Mouse (Mus musculus) heart, embryonic 15.5 days (tissue): ENCODE measurements around the gene Vegfb. TPM values are rescaled to one million over a fixed set of nuclear protein-coding genes. Genes with fewer than 3 reads are reported as not detected.

Source experiments
- ATAC-seq: fragments of 200-750 bp; cut with Nextera tagmentation; replicated peaks from 2 replicates; pipeline ENCODE4 v1.8.0; 2017; ENCODE audit warnings: low read depth, moderate TSS enrichment; ENCODE audit not compliant: insufficient number of reproducible peaks, insufficient read depth, low FRiP score
- H3K27ac ChIP-seq: fragments of 300-500 bp; sonication (generic); 2 replicates; pipeline ENCODE4 v1.5.1; 2015; ENCODE audit warnings: mild to moderate bottlenecking, inconsistent platforms
- H3K27me3 ChIP-seq: fragments of 300-500 bp; sonication (generic); 2 replicates; pipeline ENCODE4 v1.6.1; 2015; ENCODE audit warnings: inconsistent platforms
- H3K36me3 ChIP-seq: fragments of 300-500 bp; sonication (generic); 2 replicates; pipeline ENCODE4 v1.6.1; 2015; ENCODE audit warnings: mild to moderate bottlenecking, inconsistent platforms
- H3K4me1 ChIP-seq: fragments of 300-500 bp; sonication (generic); replicated peaks from 2 replicates; pipeline ENCODE4 v1.6.1; 2015; ENCODE audit warnings: inconsistent platforms
- H3K4me2 ChIP-seq: fragments of 300-500 bp; sonication (generic); 2 replicates; pipeline ENCODE4 v1.6.1; 2015; ENCODE audit warnings: inconsistent platforms, mild to moderate bottlenecking, moderate library complexity
- H3K4me3 ChIP-seq: fragments of 300-500 bp; sonication (generic); 2 replicates; pipeline ENCODE4 v1.5.1; 2015; ENCODE audit warnings: mild to moderate bottlenecking, inconsistent platforms
- H3K9ac ChIP-seq: fragments of 300-500 bp; sonication (generic); 2 replicates; pipeline ENCODE4 v1.6.1; 2015; ENCODE audit warnings: mild to moderate bottlenecking, inconsistent platforms
- H3K9me3 ChIP-seq: fragments of 300-500 bp; sonication (generic); replicated peaks from 2 replicates; pipeline ENCODE4 v1.6.1; 2016; ENCODE audit warnings: inconsistent platforms
- WGBS: fragments of 180-500 bp; shearing (Covaris S2); methylation state at CpG from one replicate; pipeline ENCODE4 v1.1.7; 2015; ENCODE audit warnings: mixed read lengths; 5-methylcytosine and 5-hydroxymethylcytosine counted together
- polyA plus RNA-seq: library from polyadenylated mRNA; unstranded; fragments of >200 nt; fragmentation: Nextera tagmentation; extraction: Ambion mirVana; gene quantifications from 2 replicates; pipeline ENCODE4 v1.2.1, GENCODE M21; 2015

The Vegfb gene
- polyA plus RNA-seq, 1 experiment from 2014 or later: 149 TPM

DNA sequence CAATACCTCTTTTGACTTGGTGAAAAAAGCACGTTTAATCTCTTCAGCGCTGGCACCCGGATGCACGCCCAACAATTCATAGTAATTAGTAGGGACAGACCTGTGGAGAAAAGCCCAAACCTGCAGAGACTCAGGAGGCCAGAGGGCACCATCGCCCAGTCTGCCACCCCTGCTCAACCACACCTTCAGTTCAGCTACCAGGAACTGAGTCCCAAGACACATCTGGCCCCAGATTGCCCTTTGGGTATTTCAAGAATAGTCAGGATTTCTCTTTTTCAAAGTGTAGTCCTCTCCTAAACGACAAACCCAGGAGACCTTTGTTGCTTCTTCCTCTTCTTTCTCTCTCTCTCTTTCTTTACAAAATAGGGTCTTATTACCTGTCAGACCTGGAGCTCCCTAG lies 3.3 kb upstream of the Vegfb start:
- Histone ChIP-seq H3K27me3 (no peaks in the 10 kb centered on the region), H3K4me2 (no peak overlapping the region), H3K9me3 (no peaks in the 10 kb centered on the region), H3K9ac (no peak overlapping the region), H3K4me3 (no peak overlapping the region), H3K36me3 (peaks cover 4% of the 10 kb centered on the region; the same call in 1 of the 2 replicates), H3K4me1 (peaks cover 49% of the 10 kb centered on the region), H3K27ac (no peak overlapping the region)
- WGBS: 90% methylated on average over 6 of the region's 6 CpGs
- no peak for ATAC-seq

DNA sequence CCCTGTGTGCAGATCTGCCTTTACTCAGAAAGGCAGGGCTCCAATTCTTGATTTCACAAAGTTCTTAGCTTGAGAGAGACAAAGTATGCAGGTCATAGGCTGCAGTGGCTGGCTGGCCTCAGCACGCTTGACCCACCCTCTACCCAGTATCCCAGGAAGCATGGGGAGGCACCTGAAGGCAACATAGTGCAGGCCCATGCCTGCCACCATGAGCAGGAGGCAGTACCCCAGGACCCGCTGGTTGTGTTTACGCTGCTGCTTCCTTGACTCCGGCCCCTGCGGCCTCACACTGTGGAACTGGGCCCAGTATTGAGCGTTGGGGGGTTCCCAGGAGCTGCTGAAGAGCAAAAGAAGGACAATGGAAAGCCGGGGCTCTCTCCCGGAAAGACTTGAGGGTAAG lies 1.8 kb upstream of the Vegfb start:
- no peak overlapping the region for H3K27ac ChIP-seq
- peaks cover 43% of the 10 kb centered on the region for H3K4me1 ChIP-seq
- no peak overlapping the region for H3K4me2 ChIP-seq
- no peaks in the 10 kb centered on the region for H3K27me3 ChIP-seq
- ATAC-seq: no peak
- H3K4me3 ChIP-seq: no peak overlapping the region
- H3K36me3 ChIP-seq: peaks cover 13% of the 10 kb centered on the region
- no peaks in the 10 kb centered on the region for H3K9me3 ChIP-seq
- WGBS: 90% methylated on average over 8 of the region's 8 CpGs
- no peak overlapping the region for H3K9ac ChIP-seq

DNA sequence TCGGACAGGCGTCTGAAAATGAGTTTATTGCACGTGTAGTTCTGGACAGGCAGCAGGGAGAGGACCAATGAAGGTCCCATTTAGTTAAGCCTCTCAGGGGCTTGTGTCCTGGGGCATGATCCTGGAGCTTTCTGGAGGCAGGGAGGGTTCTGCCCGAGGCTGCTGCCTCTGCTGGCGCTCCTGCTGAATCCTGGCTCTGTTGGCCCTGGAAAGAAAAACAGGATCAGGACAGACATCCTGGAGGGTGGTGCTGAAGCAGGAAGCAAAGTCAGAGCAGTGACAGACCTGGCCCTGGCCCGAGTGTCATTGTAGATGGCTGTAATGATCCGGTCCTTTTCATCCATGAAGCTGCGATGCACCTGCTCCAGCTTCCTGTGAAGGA lies 444 bp upstream of the Vegfb start:
- Histone ChIP-seq H3K27ac (peak overlapping the region; percentile 99), H3K27me3 (no peaks in the 10 kb centered on the region), H3K9ac (peak overlapping the region; percentile 96), H3K4me3 (peak overlapping the region; percentile 84), H3K4me1 (peaks cover 31% of the 10 kb centered on the region), H3K9me3 (no peaks in the 10 kb centered on the region), H3K4me2 (peak overlapping the region; percentile 73), H3K36me3 (peaks cover 25% of the 10 kb centered on the region)
- ATAC-seq: peak; percentile 4; the same call in 1 of the 2 replicates
- WGBS: 5% methylated on average over 8 of the region's 8 CpGs

DNA sequence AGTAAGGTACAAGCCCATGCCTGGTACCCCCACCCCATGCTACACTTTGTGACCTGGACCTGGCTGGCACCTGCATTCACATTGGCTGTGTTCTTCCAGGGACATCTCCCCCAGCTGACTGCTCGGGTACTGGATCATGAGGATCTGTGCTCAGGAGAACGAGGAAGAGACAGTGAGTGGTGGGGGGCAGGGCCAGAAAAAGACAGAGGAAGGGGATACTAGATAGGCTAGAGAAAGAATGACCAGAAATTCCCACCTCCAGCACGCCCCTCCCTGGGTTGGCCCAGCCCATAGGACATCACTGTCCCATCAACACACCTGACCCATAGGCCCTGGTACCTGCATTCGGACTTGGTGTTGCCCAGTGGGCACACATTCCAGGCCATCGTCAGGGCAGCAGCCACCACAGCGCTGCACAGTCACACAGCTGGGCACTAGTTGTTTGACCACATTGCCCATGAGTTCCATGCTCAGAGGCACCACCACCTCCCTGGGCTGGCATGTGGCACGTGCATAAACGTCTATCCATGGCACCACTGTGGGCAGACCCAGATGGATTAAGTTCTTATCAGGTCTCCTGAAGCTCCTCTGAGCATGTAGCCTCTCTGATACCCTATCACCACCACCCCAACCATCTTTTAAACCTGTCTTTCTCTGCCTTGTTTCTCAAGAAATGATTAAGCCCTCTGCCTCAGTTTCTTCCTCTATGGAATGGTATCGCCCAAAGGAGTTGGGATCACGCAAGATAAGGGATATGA lies 1.3 kb downstream of the Vegfb start:
- peak overlapping the region; percentile 99 for H3K27ac ChIP-seq
- 67% methylated on average over 10 of the region's 10 CpGs for WGBS

DNA sequence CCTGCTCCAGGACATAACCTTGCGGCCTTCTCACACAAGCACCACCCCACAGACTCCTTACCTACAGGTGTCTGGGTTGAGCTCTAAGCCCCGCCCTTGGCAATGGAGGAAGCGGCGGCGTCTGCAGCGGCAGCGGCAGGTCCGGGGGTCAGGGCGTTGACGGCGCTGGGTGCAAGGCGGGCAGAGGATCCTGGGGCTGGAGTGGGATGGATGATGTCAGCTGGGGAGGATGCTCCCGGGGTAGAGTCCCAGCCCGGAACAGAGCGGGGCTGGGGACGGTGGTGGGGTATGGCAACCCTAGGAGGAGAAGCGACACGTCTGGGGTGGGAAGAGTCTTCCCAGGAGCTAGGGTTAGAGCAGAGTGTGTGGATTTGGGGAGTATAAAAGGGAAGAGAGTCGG lies 2.2 kb downstream of the Vegfb start:
- no peak overlapping the region for H3K9ac ChIP-seq

More for the DNA sequence above, 1.3 kb downstream of the Vegfb start:
- Histone ChIP-seq H3K4me1 (peaks cover 28% of the 10 kb centered on the region), H3K27me3 (no peaks in the 10 kb centered on the region), H3K4me3 (peak overlapping the region; percentile 84), H3K9ac (peak overlapping the region; percentile 96), H3K36me3 (peaks cover 34% of the 10 kb centered on the region), H3K4me2 (peak overlapping the region; percentile 73), H3K9me3 (no peaks in the 10 kb centered on the region)
- no peak for ATAC-seq

DNA sequence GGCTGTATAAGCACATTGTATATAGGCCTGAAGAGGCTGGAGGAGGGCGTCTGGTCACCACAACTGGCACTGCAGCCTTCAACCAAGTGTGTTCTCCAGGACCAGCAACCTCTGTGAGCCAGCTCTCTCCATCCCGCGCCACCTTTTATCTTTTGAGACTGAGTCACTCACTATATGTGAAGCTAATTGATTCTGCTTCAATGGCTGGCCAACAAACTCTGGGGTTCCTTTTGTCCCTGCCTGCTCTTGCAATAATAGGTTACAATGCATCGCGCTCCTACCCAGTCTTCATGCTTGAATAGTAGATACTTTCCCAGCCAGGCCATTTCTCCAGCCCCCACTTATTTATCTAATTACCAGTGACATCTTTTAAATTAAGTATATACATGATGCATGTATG lies 3.8 kb downstream of the Vegfb start:
- Histone ChIP-seq H3K9me3 (no peaks in the 10 kb centered on the region), H3K4me1 (peaks cover 41% of the 10 kb centered on the region), H3K27ac (no peak overlapping the region), H3K27me3 (no peaks in the 10 kb centered on the region), H3K9ac (no peak overlapping the region), H3K36me3 (peaks cover 32% of the 10 kb centered on the region), H3K4me2 (no peak overlapping the region), H3K4me3 (no peak overlapping the region)
- WGBS: 96% methylated on average over 5 of the region's 5 CpGs
- no peak for ATAC-seq

More for the DNA sequence above, 2.2 kb downstream of the Vegfb start:
- no peaks in the 10 kb centered on the region for H3K9me3 ChIP-seq
- H3K4me2 ChIP-seq: no peak overlapping the region
- no peak for ATAC-seq
- 84% methylated on average over 19 of the region's 19 CpGs for WGBS
- peaks cover 34% of the 10 kb centered on the region for H3K36me3 ChIP-seq
- H3K4me1 ChIP-seq: peaks cover 31% of the 10 kb centered on the region
- no peaks in the 10 kb centered on the region for H3K27me3 ChIP-seq
- H3K4me3 ChIP-seq: no peak overlapping the region
- no peak overlapping the region for H3K27ac ChIP-seq

DNA sequence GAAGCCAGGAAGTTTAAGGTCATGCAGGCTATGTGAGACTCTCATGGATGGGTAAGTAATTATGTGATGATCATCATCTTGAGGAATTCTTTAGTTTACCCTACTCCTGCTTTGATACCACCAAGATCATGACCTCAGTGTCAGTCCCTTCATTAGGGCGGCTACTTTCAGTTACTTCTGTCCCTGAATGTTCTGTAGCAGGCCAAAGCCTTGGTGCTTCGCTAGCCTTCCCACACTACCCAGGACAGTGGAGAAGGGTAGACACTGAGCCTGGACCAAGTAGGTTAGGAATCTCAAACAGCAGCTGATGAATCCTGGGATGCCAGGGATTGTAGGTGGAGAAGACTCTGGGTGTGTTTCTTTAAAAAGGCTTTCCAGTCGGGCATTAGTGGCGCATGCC lies 6.0 kb downstream of the Vegfb start:
- H3K27ac ChIP-seq: peak overlapping the region; percentile 97
- H3K27me3 ChIP-seq: no peaks in the 10 kb centered on the region
- 86% methylated on average over 4 of the region's 4 CpGs for WGBS
- H3K36me3 ChIP-seq: peaks cover 50% of the 10 kb centered on the region
- peaks cover 51% of the 10 kb centered on the region for H3K4me1 ChIP-seq
- no peak overlapping the region; the same call in 1 of the 2 replicates for H3K4me3 ChIP-seq
- no peak overlapping the region for H3K9ac ChIP-seq
- peak overlapping the region; percentile 68 for H3K4me2 ChIP-seq
- no peak for ATAC-seq
- no peaks in the 10 kb centered on the region for H3K9me3 ChIP-seq

DNA sequence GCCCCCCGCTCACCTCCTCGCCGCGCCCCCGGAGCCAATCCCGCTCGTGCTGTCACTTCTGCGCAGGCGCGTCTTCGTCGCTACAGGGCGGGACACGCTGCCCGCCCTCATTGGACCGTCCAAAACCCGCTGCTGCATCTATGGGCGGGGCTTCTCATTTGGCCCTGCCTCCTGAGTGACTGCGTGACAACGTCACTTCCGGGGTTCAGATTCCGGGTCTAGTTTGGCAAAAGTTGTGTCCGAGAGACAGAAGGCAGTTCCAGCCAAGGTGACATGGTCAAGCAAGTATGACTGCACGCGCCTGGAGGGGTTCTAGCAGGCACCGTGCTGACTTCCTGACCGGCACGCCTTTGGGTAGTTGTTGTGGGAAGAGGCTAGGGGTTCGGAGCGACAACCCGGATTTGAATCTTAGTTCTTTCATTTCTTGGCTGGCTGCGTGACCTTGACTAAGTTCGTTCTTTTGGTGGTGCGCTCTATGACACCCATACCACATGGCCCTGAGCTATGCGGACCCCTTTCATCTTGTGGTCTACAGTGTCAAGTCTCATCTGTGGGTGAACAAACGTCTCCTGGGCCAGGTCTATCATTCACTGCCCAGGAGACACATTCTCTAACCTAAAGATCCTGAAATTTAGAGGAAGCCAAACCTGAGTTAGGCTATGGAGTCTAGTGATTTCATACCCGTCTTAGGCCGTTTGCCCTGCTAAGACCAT lies 6.9 kb downstream of the Vegfb start, which contains the start of gene Fkbp2:
TSS of gene Fkbp2 (minus strand) at position 121 of the 713 bp plus-strand sequence.
- Histone ChIP-seq H3K36me3 (peaks cover 52% of the 10 kb centered on the region), H3K4me2 (peak within 1 kb of the TSS; percentile 89), H3K9me3 (no peaks in the 10 kb centered on the region), H3K9ac (peak within 1 kb of the TSS; percentile 82), H3K4me1 (peaks cover 51% of the 10 kb centered on the region), H3K27ac (peak within 1 kb of the TSS; percentile 97), H3K27me3 (no peaks in the 10 kb centered on the region), H3K4me3 (peak within 1 kb of the TSS; percentile 79)
- WGBS: under 1% methylated on average over 38 of the region's 38 CpGs
- peak; percentile 86 for ATAC-seq

DNA sequence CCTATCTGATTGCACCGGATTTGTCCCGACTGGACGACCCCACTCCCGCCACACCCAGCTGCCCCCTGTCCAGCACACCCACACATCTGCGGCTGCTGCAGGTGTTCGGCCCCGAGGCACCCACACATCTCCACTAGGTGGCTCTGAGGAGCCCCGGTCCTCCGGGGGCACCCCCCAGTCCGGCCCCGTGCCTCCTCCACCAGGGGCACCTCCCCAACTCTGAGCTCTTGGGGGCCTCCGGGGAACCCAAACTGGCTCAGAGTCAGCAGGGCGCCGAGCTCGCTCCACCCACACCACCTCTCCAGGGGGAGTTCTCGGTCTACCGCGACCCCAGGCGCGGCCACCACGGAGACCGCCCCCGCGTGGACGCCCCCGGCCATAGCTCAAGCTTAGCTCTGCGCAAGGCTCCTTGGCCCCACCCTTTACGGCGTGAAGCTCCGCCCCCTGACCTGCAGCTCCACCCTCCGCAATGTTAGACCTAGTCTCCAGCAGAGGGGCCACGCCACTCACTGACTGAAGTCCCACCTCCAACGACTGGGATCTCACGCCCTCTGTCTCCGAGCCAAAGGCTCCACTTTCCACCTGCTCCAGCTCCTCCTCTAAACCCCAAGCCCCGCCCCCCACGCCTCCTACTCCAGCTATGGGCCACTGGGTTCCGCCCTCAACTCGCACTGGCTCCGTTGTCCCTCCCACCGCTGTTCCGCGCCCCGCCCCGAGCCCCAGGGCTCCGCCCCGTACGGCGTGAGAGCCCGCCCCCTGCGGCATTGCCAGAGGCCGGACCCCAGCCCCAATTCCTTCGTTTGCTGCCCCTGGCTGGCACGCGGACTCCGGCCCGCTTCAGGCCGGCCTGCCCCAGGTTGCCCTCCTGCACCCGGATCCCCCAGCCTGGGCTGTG lies 7.7 kb downstream of the Vegfb start:
- Histone ChIP-seq H3K4me2 (peak overlapping the region; percentile 89), H3K4me1 (peaks cover 45% of the 10 kb centered on the region), H3K9me3 (no peaks in the 10 kb centered on the region), H3K9ac (peak overlapping the region; percentile 82), H3K36me3 (peaks cover 44% of the 10 kb centered on the region), H3K27ac (peak overlapping the region; percentile 97), H3K4me3 (peak overlapping the region; percentile 79), H3K27me3 (no peaks in the 10 kb centered on the region)
- WGBS: under 1% methylated on average over 59 of the region's 59 CpGs
- peak; percentile 91 for ATAC-seq

DNA sequence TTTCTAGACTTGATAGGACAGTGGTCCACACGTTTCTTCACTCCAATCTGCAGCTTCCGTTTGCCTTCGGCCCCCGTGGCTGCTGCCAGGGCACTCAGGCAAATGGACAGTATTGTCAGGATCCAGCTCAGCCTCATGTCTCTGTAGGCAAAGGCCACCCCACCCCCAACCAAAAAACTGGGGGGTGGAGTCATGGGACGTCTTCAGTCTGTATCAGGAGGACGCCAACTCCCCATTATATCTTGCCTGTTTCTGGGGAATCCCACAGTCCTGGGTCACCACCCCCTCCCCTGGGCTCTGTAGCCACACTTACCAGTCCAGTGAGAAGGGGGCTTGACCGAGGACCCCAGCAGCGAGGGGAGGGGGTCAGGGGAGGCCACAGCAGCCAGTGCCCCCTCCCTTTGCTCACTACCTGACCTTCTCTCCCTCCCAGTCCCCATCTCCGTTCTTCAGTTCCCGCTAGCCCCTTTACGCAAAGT lies 8.4 kb downstream of the Vegfb start:
- 5% methylated on average over 11 of the region's 11 CpGs for WGBS
- ATAC-seq: no peak
- Histone ChIP-seq H3K27me3 (no peaks in the 10 kb centered on the region), H3K9ac (peak overlapping the region; percentile 79), H3K36me3 (peaks cover 40% of the 10 kb centered on the region), H3K9me3 (no peaks in the 10 kb centered on the region), H3K27ac (peak overlapping the region; percentile 97), H3K4me2 (peak overlapping the region; percentile 89), H3K4me1 (peaks cover 47% of the 10 kb centered on the region), H3K4me3 (peak overlapping the region; percentile 79)

DNA sequence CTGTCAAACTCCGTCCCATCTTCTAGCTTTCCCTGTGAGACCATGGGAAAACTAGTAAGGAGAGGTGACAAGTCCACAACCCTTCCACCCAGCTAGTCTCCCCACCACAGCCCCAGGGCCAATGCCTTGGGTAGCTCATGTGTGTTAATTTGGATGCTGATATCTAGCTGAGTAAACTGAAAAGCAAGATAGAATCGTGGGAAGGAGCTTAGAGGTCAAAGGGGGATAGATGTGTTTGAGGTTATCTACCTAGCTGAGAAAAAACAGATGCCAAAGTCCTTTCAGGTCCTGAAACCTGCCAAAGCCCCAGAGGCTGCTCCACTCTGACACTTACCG lies 8.8 kb downstream of the Vegfb start:
- peak overlapping the region; percentile 97 for H3K27ac ChIP-seq
- H3K9ac ChIP-seq: peak overlapping the region; percentile 79
- ATAC-seq: no peak
- 29% methylated on average over 3 of the region's 3 CpGs for WGBS
- no peaks in the 10 kb centered on the region for H3K27me3 ChIP-seq
- H3K36me3 ChIP-seq: peaks cover 36% of the 10 kb centered on the region
- no peaks in the 10 kb centered on the region for H3K9me3 ChIP-seq
- peak overlapping the region; percentile 79 for H3K4me3 ChIP-seq
- H3K4me2 ChIP-seq: peak overlapping the region; percentile 89
- H3K4me1 ChIP-seq: peaks cover 50% of the 10 kb centered on the region
